Mouse (Mus musculus): ENCODE results near the gene Rnf130. TPM values are rescaled to one million over a fixed set of nuclear protein-coding genes. Genes with fewer than 3 reads are reported as not detected.

Gene Rnf130
- polyA plus RNA-seq, 1 experiment from 2014 or later: 88.5 TPM

DNA sequence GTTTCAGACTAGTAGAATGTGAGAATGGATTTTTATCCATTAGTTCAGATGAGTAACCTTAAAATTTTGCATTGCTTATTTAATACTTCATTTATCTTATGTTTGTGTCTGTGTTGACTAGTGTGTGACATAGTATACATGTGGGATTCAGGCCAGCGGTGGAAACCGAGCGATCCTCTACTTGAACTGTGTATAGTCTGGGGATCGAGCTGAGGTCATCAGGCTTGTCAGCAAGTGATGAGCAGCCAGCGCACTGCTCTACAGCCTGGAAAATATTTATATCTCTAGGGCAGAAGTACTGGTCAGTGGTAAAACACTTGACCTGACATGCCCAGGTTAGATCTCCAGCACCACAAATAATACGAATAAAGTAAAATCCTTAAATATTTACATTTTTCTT lies 23.0 kb downstream of the Rnf130 start:
- no peak overlapping the region for H3K27ac ChIP-seq
- H3K4me3 ChIP-seq: no peak overlapping the region
- no peak for ATAC-seq (ENCODE audit: insufficient number of reproducible peaks, insufficient read depth, low FRiP score, low TSS enrichment)
- no peak overlapping the region for H3K4me2 ChIP-seq (replicated peaks)
- 0 out of 2 replicates have a peak, but pooled peaks cover 1% of the 10 kb centered on the region for H3K36me3 ChIP-seq
- H3K4me1 ChIP-seq: no peaks in the 10 kb centered on the region
- no peaks in the 10 kb centered on the region for H3K9me3 ChIP-seq
- WGBS: 74% methylated on average over 6 of the region's 6 CpGs
- no peaks in the 10 kb centered on the region for H3K27me3 ChIP-seq
- H3K9ac ChIP-seq: no peak overlapping the region

GRCm38 (mm10) chr11:50050392-50050791 lies 25.2 kb downstream of the Rnf130 start:
- no peak overlapping the region for H3K27ac ChIP-seq
- 76% methylated on average over 6 of the region's 6 CpGs for WGBS
- no peaks in the 10 kb centered on the region for H3K4me1 ChIP-seq
- no peak for ATAC-seq (ENCODE audit: insufficient number of reproducible peaks, insufficient read depth, low FRiP score, low TSS enrichment)
- H3K4me2 ChIP-seq (replicated peaks): no peak overlapping the region
- H3K36me3 ChIP-seq: peaks cover 8% of the 10 kb centered on the region
- no peaks in the 10 kb centered on the region for H3K27me3 ChIP-seq
- no peaks in the 10 kb centered on the region for H3K9me3 ChIP-seq
- H3K9ac ChIP-seq: no peak overlapping the region
- no peak overlapping the region for H3K4me3 ChIP-seq

DNA sequence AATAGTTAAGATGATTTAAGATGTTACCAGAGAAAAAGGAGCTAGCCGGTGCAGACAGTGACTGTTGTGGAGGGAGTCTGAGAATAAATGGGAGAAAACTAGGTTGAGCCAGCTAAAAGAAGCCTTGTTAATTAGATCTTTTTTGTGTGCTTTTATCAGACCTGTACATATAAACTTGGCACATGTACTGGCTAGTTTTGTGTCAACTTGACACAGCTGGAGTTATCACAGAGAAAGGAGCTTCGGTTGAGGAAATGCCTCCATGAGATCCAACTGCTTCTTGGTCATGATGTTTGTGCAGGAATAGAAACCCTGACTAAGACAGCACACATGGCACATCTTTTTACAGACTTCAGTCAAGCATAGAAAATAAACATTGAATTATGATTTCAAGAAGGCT lies 32.6 kb downstream of the Rnf130 start:
- Histone ChIP-seq H3K4me1 (no peaks in the 10 kb centered on the region), H3K4me3 (no peak overlapping the region), H3K27me3 (no peaks in the 10 kb centered on the region), H3K9me3 (no peaks in the 10 kb centered on the region), H3K36me3 (peaks cover 8% of the 10 kb centered on the region), H3K27ac (no peak overlapping the region), H3K9ac (no peak overlapping the region), H3K4me2 (replicated peaks) (no peak overlapping the region)
- WGBS: 76% methylated on average over 2 of the region's 2 CpGs
- no peak for ATAC-seq (ENCODE audit: insufficient number of reproducible peaks, insufficient read depth, low FRiP score, low TSS enrichment)

GRCm38 (mm10) chr11:50058277-50058676 lies 33.1 kb downstream of the Rnf130 start:
- no peak for ATAC-seq (ENCODE audit: insufficient number of reproducible peaks, insufficient read depth, low FRiP score, low TSS enrichment)
- 93% methylated on average over 6 of the region's 6 CpGs for WGBS
- Histone ChIP-seq H3K9ac (no peak overlapping the region), H3K4me2 (replicated peaks) (no peak overlapping the region), H3K9me3 (no peaks in the 10 kb centered on the region), H3K4me1 (no peaks in the 10 kb centered on the region), H3K27me3 (no peaks in the 10 kb centered on the region), H3K27ac (no peak overlapping the region), H3K36me3 (peaks cover 6% of the 10 kb centered on the region), H3K4me3 (no peak overlapping the region)

- Histone ChIP-seq H3K4me3 (no peak overlapping the region), H3K4me2 (replicated peaks) (no peak overlapping the region), H3K27ac (no peak overlapping the region), H3K4me1 (no peaks in the 10 kb centered on the region), H3K36me3 (peaks cover 3% of the 10 kb centered on the region; the same call in 1 of the 2 replicates), H3K9me3 (no peaks in the 10 kb centered on the region), H3K27me3 (no peaks in the 10 kb centered on the region), H3K9ac (no peak overlapping the region)
- 91% methylated on average over 6 of the region's 6 CpGs for WGBS
- ATAC-seq (ENCODE audit: insufficient number of reproducible peaks, insufficient read depth, low FRiP score, low TSS enrichment): no peak
Measured at GRCm38 (mm10) chr11:50059045-50059444, 33.9 kb downstream of the Rnf130 start.

DNA sequence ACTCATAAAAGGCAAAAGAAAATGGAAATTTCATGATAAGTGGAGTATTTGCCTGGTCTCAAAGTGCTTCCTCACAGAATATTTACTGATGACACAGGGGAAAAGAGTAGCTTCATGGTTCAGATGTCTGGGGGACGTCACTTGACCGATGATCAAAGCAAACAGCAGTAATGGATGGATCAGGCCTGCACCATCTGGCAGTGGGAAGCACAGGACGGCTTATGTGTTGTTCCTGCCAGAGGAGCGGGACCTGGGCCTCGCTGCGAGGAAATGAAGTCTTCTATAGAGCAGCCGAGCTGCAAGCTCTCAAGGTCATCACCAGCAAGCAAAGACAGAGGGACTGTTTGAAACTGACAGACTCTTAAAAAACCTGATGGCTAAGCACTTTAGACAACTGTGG lies 37.0 kb downstream of the Rnf130 start:
- Histone ChIP-seq H3K4me1 (no peaks in the 10 kb centered on the region), H3K9ac (no peak overlapping the region), H3K27ac (no peak overlapping the region), H3K9me3 (no peaks in the 10 kb centered on the region), H3K27me3 (no peaks in the 10 kb centered on the region), H3K36me3 (0 out of 2 replicates have a peak, but pooled peaks cover 3% of the 10 kb centered on the region), H3K4me2 (replicated peaks) (no peak overlapping the region), H3K4me3 (no peak overlapping the region)
- ATAC-seq (ENCODE audit: insufficient number of reproducible peaks, insufficient read depth, low FRiP score, low TSS enrichment): no peak
- 68% methylated on average over 7 of the region's 7 CpGs for WGBS

- H3K9me3 ChIP-seq: no peaks in the 10 kb centered on the region
- WGBS: 72% methylated on average over 2 of the region's 2 CpGs
- H3K9ac ChIP-seq: no peak overlapping the region
- ATAC-seq (ENCODE audit: insufficient number of reproducible peaks, insufficient read depth, low FRiP score, low TSS enrichment): no peak
- H3K27ac ChIP-seq: no peak overlapping the region
- no peak overlapping the region for H3K4me2 ChIP-seq (replicated peaks)
- H3K4me3 ChIP-seq: no peak overlapping the region
- 0 out of 2 replicates have a peak, but pooled peaks cover 3% of the 10 kb centered on the region for H3K36me3 ChIP-seq
- H3K4me1 ChIP-seq: no peaks in the 10 kb centered on the region
- H3K27me3 ChIP-seq: no peaks in the 10 kb centered on the region
Measured at GRCm38 (mm10) chr11:50066088-50066487, 40.9 kb downstream of the Rnf130 start.

DNA sequence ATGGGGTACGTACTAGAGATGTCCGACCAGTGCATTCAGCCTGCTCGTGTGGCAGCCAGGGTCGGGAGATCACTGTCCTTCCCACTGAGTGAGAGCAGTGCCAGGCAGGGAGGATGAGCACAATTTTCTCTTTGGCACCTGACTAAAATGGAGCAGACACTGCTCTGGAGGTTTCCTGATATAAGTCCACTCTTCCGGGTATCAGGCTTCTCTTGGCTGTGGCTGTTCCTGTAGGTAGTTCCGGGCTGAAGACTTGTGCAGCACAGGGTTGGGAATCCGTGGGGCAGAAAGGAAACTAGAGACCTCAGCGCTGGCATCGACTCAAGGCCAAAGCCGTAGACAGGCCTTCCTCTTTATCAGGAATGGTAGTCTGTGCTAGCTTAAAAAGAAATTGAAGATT lies 48.7 kb downstream of the Rnf130 start:
- Histone ChIP-seq H3K4me3 (no peak overlapping the region), H3K27me3 (no peaks in the 10 kb centered on the region), H3K9me3 (no peaks in the 10 kb centered on the region), H3K27ac (no peak overlapping the region), H3K4me2 (replicated peaks) (no peak overlapping the region), H3K4me1 (no peaks in the 10 kb centered on the region), H3K9ac (no peak overlapping the region), H3K36me3 (no peaks in the 10 kb centered on the region)
- WGBS: 90% methylated on average over 10 of the region's 10 CpGs
- ATAC-seq (ENCODE audit: insufficient number of reproducible peaks, insufficient read depth, low FRiP score, low TSS enrichment): no peak

GRCm38 (mm10) chr11:50076756-50077155 lies 51.6 kb downstream of the Rnf130 start:
- Histone ChIP-seq H3K4me3 (no peak overlapping the region), H3K27ac (no peak overlapping the region), H3K27me3 (no peaks in the 10 kb centered on the region), H3K36me3 (no peaks in the 10 kb centered on the region), H3K9me3 (no peaks in the 10 kb centered on the region), H3K4me1 (no peaks in the 10 kb centered on the region), H3K4me2 (replicated peaks) (no peak overlapping the region), H3K9ac (no peak overlapping the region)
- WGBS: 83% methylated on average over 4 of the region's 4 CpGs
- no peak for ATAC-seq (ENCODE audit: insufficient number of reproducible peaks, insufficient read depth, low FRiP score, low TSS enrichment)

- no peak for ATAC-seq (ENCODE audit: insufficient number of reproducible peaks, insufficient read depth, low FRiP score, low TSS enrichment)
- Histone ChIP-seq H3K27ac (no peak overlapping the region), H3K4me1 (no peaks in the 10 kb centered on the region), H3K9ac (no peak overlapping the region), H3K27me3 (no peaks in the 10 kb centered on the region), H3K4me3 (no peak overlapping the region), H3K4me2 (replicated peaks) (no peak overlapping the region), H3K9me3 (no peaks in the 10 kb centered on the region), H3K36me3 (peaks cover 5% of the 10 kb centered on the region)
- WGBS: 92% methylated on average over 5 of the region's 5 CpGs
Measured at GRCm38 (mm10) chr11:50081365-50082190, 56.4 kb downstream of the Rnf130 start.

- Histone ChIP-seq H3K9me3 (no peaks in the 10 kb centered on the region), H3K9ac (no peak overlapping the region), H3K27ac (no peak overlapping the region), H3K4me2 (replicated peaks) (no peak overlapping the region), H3K27me3 (no peaks in the 10 kb centered on the region), H3K36me3 (peaks cover 25% of the 10 kb centered on the region), H3K4me1 (no peaks in the 10 kb centered on the region), H3K4me3 (no peak overlapping the region)
- no peak for ATAC-seq (ENCODE audit: insufficient number of reproducible peaks, insufficient read depth, low FRiP score, low TSS enrichment)
- WGBS: 87% methylated on average over 3 of the region's 3 CpGs
Measured at GRCm38 (mm10) chr11:50086211-50086610, 61.1 kb downstream of the Rnf130 start.

DNA sequence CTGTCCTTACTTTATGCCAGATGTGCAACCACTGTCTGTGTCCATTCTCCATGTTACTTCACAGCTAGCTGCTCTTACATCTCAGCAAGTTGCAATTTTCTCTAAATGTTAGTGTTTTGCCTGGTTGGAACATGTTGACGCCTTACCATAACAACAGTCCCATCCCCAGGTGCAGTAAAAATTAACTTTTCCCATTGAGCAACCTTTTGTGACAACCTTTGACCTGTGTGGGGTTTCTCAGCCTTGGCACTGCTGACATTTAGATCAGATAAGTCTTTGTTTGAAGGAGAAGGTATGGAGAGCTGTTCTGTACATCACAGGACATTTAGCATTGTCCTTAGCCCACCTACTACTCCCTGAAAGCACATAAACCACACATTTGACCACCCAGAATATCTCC lies 64.7 kb downstream of the Rnf130 start:
- Histone ChIP-seq H3K4me2 (replicated peaks) (no peak overlapping the region), H3K9ac (no peak overlapping the region), H3K27ac (no peak overlapping the region), H3K27me3 (no peaks in the 10 kb centered on the region), H3K4me1 (no peaks in the 10 kb centered on the region), H3K4me3 (no peak overlapping the region), H3K9me3 (no peaks in the 10 kb centered on the region), H3K36me3 (peaks cover 28% of the 10 kb centered on the region)
- no peak for ATAC-seq (ENCODE audit: insufficient number of reproducible peaks, insufficient read depth, low FRiP score, low TSS enrichment)
- WGBS: 89% methylated on average over 1 of the region's 1 CpGs

Measured in embryonic facial prominence, embryonic 12.5 days (tissue).